Mouse (Mus musculus) brown adipose tissue, adult 24 weeks (tissue): ENCODE data around the gene S1pr4. TPM values are rescaled to one million over a fixed set of nuclear protein-coding genes. Genes with fewer than 3 reads are reported as not detected.

Experiments used
- H3K27ac ChIP-seq: fragments of 200-500 bp; replicated peaks from 2 replicates; pipeline ENCODE4 v1.5.1; 2012; ENCODE audit warnings: low read depth, mild to moderate bottlenecking, low read length
- H3K4me1 ChIP-seq: fragments of 200-500 bp; 2 replicates; pipeline ENCODE4 v1.6.1; 2012; ENCODE audit warnings: low read length, mixed read lengths; ENCODE audit not compliant: control insufficient read depth, insufficient read depth, insufficient read length
- H3K4me3 ChIP-seq: fragments of 200-500 bp; 2 replicates; pipeline ENCODE4 v1.5.1; 2012; ENCODE audit warnings: low read depth, mild to moderate bottlenecking, low read length, moderate library complexity; ENCODE audit not compliant: insufficient read depth
- polyA plus RNA-seq: library from polyadenylated mRNA; stranded (reverse); fragments of >200 nt; gene quantifications from 2 replicates; pipeline ENCODE4 v1.2.4, GENCODE M21; 2012; ENCODE audit not compliant: missing spikeins, insufficient read depth, insufficient read length

The S1pr4 gene
- polyA plus RNA-seq, 1 experiment = 0.71 TPM

- Histone ChIP-seq H3K27ac (no peak overlapping the region), H3K4me3 (peak overlapping the region; percentile 41), H3K4me1 (peaks cover 10% of the 10 kb centered on the region)
Measured at GRCm38 (mm10) chr10:81502658-81503057, 2.7 kb upstream of the S1pr4 start.

GRCm38 (mm10) chr10:81501863-81502262 lies 1.9 kb upstream of the S1pr4 start:
- Histone ChIP-seq H3K4me3 (no peak overlapping the region), H3K27ac (no peak overlapping the region), H3K4me1 (peaks cover 15% of the 10 kb centered on the region)

GRCm38 (mm10) chr10:81499250-81499901 lies 556 bp downstream of the S1pr4 start:
- Histone ChIP-seq H3K4me1 (peaks cover 25% of the 10 kb centered on the region), H3K4me3 (peak overlapping the region; percentile 50), H3K27ac (peak overlapping the region; percentile 79)

- peak overlapping the region; percentile 79 for H3K27ac ChIP-seq
- H3K4me3 ChIP-seq = peak overlapping the region; percentile 50
- peaks cover 25% of the 10 kb centered on the region for H3K4me1 ChIP-seq
Measured at GRCm38 (mm10) chr10:81498316-81499249, 1.3 kb downstream of the S1pr4 start.

- Histone ChIP-seq H3K27ac (0 out of 2 replicates have a peak overlapping the region, but pooled peaks have one; percentile 26), H3K4me3 (peak overlapping the region; percentile 29), H3K4me1 (peaks cover 25% of the 10 kb centered on the region)
Measured at GRCm38 (mm10) chr10:81497401-81498270, 2.3 kb downstream of the S1pr4 start.

- H3K4me1 ChIP-seq = peaks cover 25% of the 10 kb centered on the region
- no peak overlapping the region; the same call in 1 of the 2 replicates for H3K4me3 ChIP-seq
- H3K27ac ChIP-seq = no peak overlapping the region
Measured at GRCm38 (mm10) chr10:81496969-81497368, 3.0 kb downstream of the S1pr4 start.

- Histone ChIP-seq H3K4me3 (peak within 1 kb of the TSS; percentile 77), H3K4me1 (peaks cover 25% of the 10 kb centered on the region), H3K27ac (peak within 1 kb of the TSS; percentile 96)
Measured at GRCm38 (mm10) chr10:81496264-81496901, 3.5 kb downstream of the S1pr4 start, which contains the start of gene Ncln. Ncln (minus strand) TSS chr10:81496392.

GRCm38 (mm10) chr10:81495616-81496263 lies 4.2 kb downstream of the S1pr4 start:
- Histone ChIP-seq H3K4me1 (peaks cover 25% of the 10 kb centered on the region), H3K4me3 (peak overlapping the region; percentile 77), H3K27ac (peak overlapping the region; percentile 57)

- Histone ChIP-seq H3K4me3 (peak overlapping the region; percentile 77), H3K27ac (no peak overlapping the region), H3K4me1 (peaks cover 25% of the 10 kb centered on the region)
Measured at GRCm38 (mm10) chr10:81495151-81495550, 4.8 kb downstream of the S1pr4 start.

GRCm38 (mm10) chr10:81494260-81495041 lies 5.5 kb downstream of the S1pr4 start:
- Histone ChIP-seq H3K4me1 (peaks cover 25% of the 10 kb centered on the region), H3K27ac (no peak overlapping the region), H3K4me3 (peak overlapping the region; percentile 77)

- H3K27ac ChIP-seq = no peak overlapping the region
- H3K4me1 ChIP-seq = peaks cover 19% of the 10 kb centered on the region
- H3K4me3 ChIP-seq = no peak overlapping the region
Measured at GRCm38 (mm10) chr10:81493601-81494220, 6.2 kb downstream of the S1pr4 start.

- Histone ChIP-seq H3K4me1 (peaks cover 15% of the 10 kb centered on the region), H3K4me3 (no peak overlapping the region), H3K27ac (no peak overlapping the region)
Measured at GRCm38 (mm10) chr10:81492606-81493240, 7.2 kb downstream of the S1pr4 start.

GRCm38 (mm10) chr10:81491018-81491417 lies 8.9 kb downstream of the S1pr4 start:
- Histone ChIP-seq H3K4me1 (peaks cover 10% of the 10 kb centered on the region), H3K27ac (no peak overlapping the region), H3K4me3 (no peak overlapping the region)
